Mouse (Mus musculus) intestine, embryonic 15.5 days (tissue): ENCODE results near the gene Cdh13. TPM values are rescaled to one million over a fixed set of nuclear protein-coding genes. Genes with fewer than 3 reads are reported as not detected.

Experiments used
- ATAC-seq: fragments of 200-750 bp; cut with Nextera tagmentation; 2 replicates; pipeline ENCODE4 v1.8.0; 2017; ENCODE audit warnings: moderate TSS enrichment, moderate library complexity
- H3K27ac ChIP-seq: fragments of 300-500 bp; sonication (generic); 2 replicates; pipeline ENCODE4 v1.5.1; 2015; ENCODE audit warnings: mild to moderate bottlenecking, inconsistent platforms
- H3K27me3 ChIP-seq: fragments of 300-500 bp; sonication (generic); replicated peaks from 2 replicates; pipeline ENCODE4 v1.6.1; 2015; ENCODE audit warnings: inconsistent platforms
- H3K36me3 ChIP-seq: fragments of 300-500 bp; sonication (generic); 2 replicates; pipeline ENCODE4 v1.6.1; 2015; ENCODE audit warnings: inconsistent platforms
- H3K4me1 ChIP-seq: fragments of 300-500 bp; sonication (generic); replicated peaks from 2 replicates; pipeline ENCODE4 v1.6.1; 2015; ENCODE audit warnings: inconsistent platforms
- H3K4me2 ChIP-seq: fragments of 300-500 bp; sonication (generic); replicated peaks from 2 replicates; pipeline ENCODE4 v1.6.1; 2015; ENCODE audit warnings: mild to moderate bottlenecking, inconsistent platforms
- H3K4me3 ChIP-seq: fragments of 300-500 bp; sonication (generic); replicated peaks from 2 replicates; pipeline ENCODE4 v1.5.1; 2015; ENCODE audit warnings: inconsistent platforms
- H3K9ac ChIP-seq: fragments of 300-500 bp; sonication (generic); 2 replicates; pipeline ENCODE4 v1.6.1; 2015; ENCODE audit warnings: inconsistent platforms
- H3K9me3 ChIP-seq: fragments of 300-500 bp; sonication (generic); 2 replicates; pipeline ENCODE4 v1.6.1; 2016; ENCODE audit warnings: inconsistent platforms
- WGBS: fragments of 180-500 bp; shearing (Covaris S2); methylation state at CpG from one replicate; pipeline ENCODE4 v1.1.7; 2015; 5-methylcytosine and 5-hydroxymethylcytosine counted together
- polyA plus RNA-seq: library from polyadenylated mRNA; unstranded; fragments of >200 nt; fragmentation: Nextera tagmentation; extraction: Ambion mirVana; gene quantifications from 2 replicates; pipeline ENCODE4 v1.2.1, GENCODE M21; 2015

Gene Cdh13
- polyA plus RNA-seq, 1 experiment from 2014 or later = 6.5 TPM

- H3K4me1 ChIP-seq = no peaks in the 10 kb centered on the region
- no peak overlapping the region for H3K4me2 ChIP-seq
- H3K9me3 ChIP-seq = no peaks in the 10 kb centered on the region
- H3K4me3 ChIP-seq = no peak overlapping the region
- H3K27me3 ChIP-seq = no peaks in the 10 kb centered on the region
- H3K9ac ChIP-seq = no peak overlapping the region
- no peak overlapping the region for H3K27ac ChIP-seq
- WGBS = 89% methylated on average over 1 of the region's 1 CpGs
- H3K36me3 ChIP-seq = no peaks in the 10 kb centered on the region
- ATAC-seq = no peak
Observed at GRCm38 (mm10) chr8:118685863-118686262, 402.3 kb downstream of the Cdh13 start.

- Histone ChIP-seq H3K9ac (no peak overlapping the region), H3K4me1 (no peaks in the 10 kb centered on the region), H3K27ac (no peak overlapping the region), H3K36me3 (no peaks in the 10 kb centered on the region), H3K27me3 (no peaks in the 10 kb centered on the region), H3K9me3 (no peaks in the 10 kb centered on the region), H3K4me2 (no peak overlapping the region), H3K4me3 (no peak overlapping the region)
- 83% methylated on average over 1 of the region's 1 CpGs for WGBS
- no peak for ATAC-seq
Observed at GRCm38 (mm10) chr8:118689849-118690248, 406.3 kb downstream of the Cdh13 start.

GRCm38 (mm10) chr8:118701312-118701880, 417.9 kb downstream of the Cdh13 start:
- Histone ChIP-seq H3K27ac (no peak overlapping the region), H3K27me3 (no peaks in the 10 kb centered on the region), H3K36me3 (no peaks in the 10 kb centered on the region), H3K4me1 (no peaks in the 10 kb centered on the region), H3K4me2 (0 out of 2 replicates have a peak overlapping the region, but pooled peaks have one; percentile 12), H3K9me3 (no peaks in the 10 kb centered on the region), H3K4me3 (no peak overlapping the region), H3K9ac (no peak overlapping the region)
- WGBS = 55% methylated on average over 22 of the region's 22 CpGs
- no peak for ATAC-seq

GRCm38 (mm10) chr8:118709366-118709765, 425.8 kb downstream of the Cdh13 start:
- Histone ChIP-seq H3K27me3 (no peaks in the 10 kb centered on the region), H3K9ac (no peak overlapping the region), H3K4me1 (no peaks in the 10 kb centered on the region), H3K4me2 (no peak overlapping the region), H3K27ac (no peak overlapping the region), H3K4me3 (no peak overlapping the region), H3K36me3 (no peaks in the 10 kb centered on the region), H3K9me3 (no peaks in the 10 kb centered on the region)
- 83% methylated on average over 3 of the region's 3 CpGs for WGBS
- ATAC-seq = no peak

GRCm38 (mm10) chr8:118711631-118712030, 428.1 kb downstream of the Cdh13 start:
- Histone ChIP-seq H3K9ac (no peak overlapping the region), H3K27ac (no peak overlapping the region), H3K4me3 (no peak overlapping the region), H3K4me1 (no peaks in the 10 kb centered on the region), H3K36me3 (no peaks in the 10 kb centered on the region), H3K9me3 (no peaks in the 10 kb centered on the region), H3K4me2 (no peak overlapping the region), H3K27me3 (no peaks in the 10 kb centered on the region)
- ATAC-seq = no peak
- WGBS = 89% methylated on average over 3 of the region's 3 CpGs

- H3K27ac ChIP-seq = no peak overlapping the region
- no peak overlapping the region for H3K4me2 ChIP-seq
- no peaks in the 10 kb centered on the region for H3K27me3 ChIP-seq
- whole genome bisulfite sequencing = 45% methylated on average over 11 of the region's 11 CpGs
- H3K4me3 ChIP-seq = no peak overlapping the region
- H3K4me1 ChIP-seq = no peaks in the 10 kb centered on the region
- no peaks in the 10 kb centered on the region for H3K9me3 ChIP-seq
- no peaks in the 10 kb centered on the region for H3K36me3 ChIP-seq
- ATAC-seq = no peak
- H3K9ac ChIP-seq = no peak overlapping the region
Observed at GRCm38 (mm10) chr8:118713111-118713510, 429.6 kb downstream of the Cdh13 start.

- Histone ChIP-seq H3K9ac (no peak overlapping the region), H3K9me3 (no peaks in the 10 kb centered on the region), H3K36me3 (no peaks in the 10 kb centered on the region), H3K4me3 (no peak overlapping the region), H3K4me1 (no peaks in the 10 kb centered on the region), H3K27ac (no peak overlapping the region), H3K27me3 (no peaks in the 10 kb centered on the region), H3K4me2 (no peak overlapping the region)
- ATAC-seq = no peak
- WGBS = 33% methylated on average over 3 of the region's 3 CpGs
Observed at GRCm38 (mm10) chr8:118713596-118713995, 430.1 kb downstream of the Cdh13 start.

GRCm38 (mm10) chr8:118722896-118723295, 439.4 kb downstream of the Cdh13 start:
- Histone ChIP-seq H3K9ac (no peak overlapping the region), H3K36me3 (no peaks in the 10 kb centered on the region), H3K4me3 (no peak overlapping the region), H3K27ac (no peak overlapping the region), H3K4me2 (no peak overlapping the region), H3K4me1 (no peaks in the 10 kb centered on the region), H3K27me3 (no peaks in the 10 kb centered on the region), H3K9me3 (no peaks in the 10 kb centered on the region)
- ATAC-seq = no peak
- whole genome bisulfite sequencing = 73% methylated on average over 3 of the region's 3 CpGs

GRCm38 (mm10) chr8:118725651-118726050, 442.1 kb downstream of the Cdh13 start:
- no peak for ATAC-seq
- Histone ChIP-seq H3K4me1 (no peaks in the 10 kb centered on the region), H3K4me3 (no peak overlapping the region), H3K27ac (no peak overlapping the region), H3K9ac (no peak overlapping the region), H3K36me3 (no peaks in the 10 kb centered on the region), H3K4me2 (no peak overlapping the region), H3K27me3 (no peaks in the 10 kb centered on the region), H3K9me3 (no peaks in the 10 kb centered on the region)
- 96% methylated on average over 5 of the region's 5 CpGs for WGBS

- Histone ChIP-seq H3K4me3 (no peak overlapping the region), H3K27ac (no peak overlapping the region), H3K27me3 (no peaks in the 10 kb centered on the region), H3K4me1 (no peaks in the 10 kb centered on the region), H3K4me2 (no peak overlapping the region), H3K36me3 (no peaks in the 10 kb centered on the region), H3K9me3 (no peaks in the 10 kb centered on the region; the same call in 1 of the 2 replicates), H3K9ac (no peak overlapping the region)
- 83% methylated on average over 5 of the region's 5 CpGs for WGBS
- ATAC-seq = no peak
Observed at GRCm38 (mm10) chr8:118741781-118742180, 458.2 kb downstream of the Cdh13 start.

GRCm38 (mm10) chr8:118744991-118745390, 461.5 kb downstream of the Cdh13 start:
- H3K9ac ChIP-seq = no peak overlapping the region
- no peaks in the 10 kb centered on the region for H3K27me3 ChIP-seq
- no peaks in the 10 kb centered on the region for H3K4me1 ChIP-seq
- WGBS = 86% methylated on average over 13 of the region's 13 CpGs
- ATAC-seq = no peak
- no peaks in the 10 kb centered on the region for H3K36me3 ChIP-seq
- no peak overlapping the region for H3K4me2 ChIP-seq
- H3K9me3 ChIP-seq = no peaks in the 10 kb centered on the region
- no peak overlapping the region for H3K4me3 ChIP-seq
- no peak overlapping the region for H3K27ac ChIP-seq

GRCm38 (mm10) chr8:118748041-118748604, 464.6 kb downstream of the Cdh13 start:
- 91% methylated on average over 21 of the region's 21 CpGs for WGBS
- Histone ChIP-seq H3K4me3 (no peak overlapping the region), H3K4me2 (no peak overlapping the region)

GRCm38 (mm10) chr8:118749191-118749590, 465.7 kb downstream of the Cdh13 start:
- no peak overlapping the region for H3K27ac ChIP-seq
- H3K4me3 ChIP-seq = no peak overlapping the region
- H3K9me3 ChIP-seq = no peaks in the 10 kb centered on the region
- WGBS = 94% methylated on average over 3 of the region's 3 CpGs
- H3K4me1 ChIP-seq = no peaks in the 10 kb centered on the region
- no peaks in the 10 kb centered on the region for H3K27me3 ChIP-seq
- no peak overlapping the region for H3K9ac ChIP-seq
- H3K36me3 ChIP-seq = no peaks in the 10 kb centered on the region
- no peak for ATAC-seq
- no peak overlapping the region for H3K4me2 ChIP-seq

More at GRCm38 (mm10) chr8:118748041-118748604, 464.6 kb downstream of the Cdh13 start:
- H3K27ac ChIP-seq = no peak overlapping the region
- no peaks in the 10 kb centered on the region for H3K27me3 ChIP-seq
- H3K9ac ChIP-seq = no peak overlapping the region
- no peaks in the 10 kb centered on the region for H3K4me1 ChIP-seq
- H3K36me3 ChIP-seq = no peaks in the 10 kb centered on the region
- no peak for ATAC-seq
- H3K9me3 ChIP-seq = no peaks in the 10 kb centered on the region
